Mouse (Mus musculus) thymus, postnatal 25 days (tissue): ENCODE measurements around the gene Ola1.
A peak's percentile ranks its signal among the peaks of the same experiment; 100 is the strongest.

Source experiments
- DNase-seq: peaks from one replicate; pipeline ENCODE4 v3.0.0; 2022

The Ola1 gene

GRCm38 (mm10) chr2:73060259-73060585, 158.5 kb downstream of the Ola1 start:
- DNase-seq = no peak

DNA sequence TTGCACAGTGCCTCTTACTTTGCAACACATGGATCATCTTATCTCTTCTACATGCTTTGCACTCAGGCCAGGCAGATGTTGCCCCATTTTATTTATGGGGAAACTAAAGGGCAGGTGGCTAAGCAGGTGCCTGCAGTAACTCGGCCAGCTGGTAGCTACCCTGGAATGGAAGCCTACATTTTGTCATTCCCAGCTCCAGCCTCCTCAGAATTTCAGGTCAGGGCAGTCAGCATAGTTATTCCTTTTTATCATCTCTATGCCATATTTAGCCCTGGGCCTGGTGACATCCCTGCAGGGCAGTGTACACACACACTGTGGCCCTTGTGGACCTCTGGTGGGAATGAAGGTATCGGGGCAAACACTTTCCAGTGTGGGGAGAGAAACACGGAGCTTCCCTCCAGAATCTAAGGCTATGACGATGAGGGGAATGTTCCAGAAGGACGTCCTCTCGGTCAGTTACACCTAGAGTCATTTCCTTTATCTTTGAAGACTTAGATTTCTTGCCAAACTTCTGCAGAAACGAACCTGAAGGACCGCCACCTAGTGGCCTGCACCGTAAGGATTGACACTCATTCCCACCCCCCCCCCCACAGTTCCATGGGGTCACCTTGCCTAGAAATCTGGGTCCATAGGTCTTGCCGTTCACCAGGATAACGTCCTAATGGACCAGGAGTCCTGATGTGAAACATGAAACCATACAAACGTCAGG, 159.0 kb downstream of the Ola1 start:
- peak; percentile 66 for DNase-seq

DNA sequence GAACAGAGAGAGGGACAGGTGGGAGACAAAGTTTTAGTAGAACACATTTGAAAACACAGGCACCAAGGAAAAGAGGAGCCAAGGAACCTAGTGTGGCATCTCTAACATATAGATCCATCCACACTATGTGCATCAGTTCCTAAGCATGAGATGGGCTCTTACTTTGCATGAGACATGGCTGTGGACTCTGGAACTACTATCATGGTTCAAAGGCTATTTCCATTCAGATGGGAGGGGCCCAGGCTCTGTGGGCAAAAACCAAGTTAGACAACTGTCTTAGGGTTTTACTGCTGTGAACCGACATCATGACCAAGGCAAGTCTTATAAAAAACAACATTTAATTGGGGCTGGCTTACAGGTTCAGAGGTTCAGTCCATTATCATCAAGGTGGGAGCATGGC, 160.4 kb downstream of the Ola1 start:
- DNase-seq = no peak

GRCm38 (mm10) chr2:73057589-73057988, 161.1 kb downstream of the Ola1 start:
- DNase-seq = no peak

- DNase-seq = peak; percentile 14
These were observed 162.4 kb downstream of the Ola1 start for GRCm38 (mm10) chr2:73056090-73056956.

GRCm38 (mm10) chr2:73053791-73054490, 164.8 kb downstream of the Ola1 start:
- peak; percentile 33 for DNase-seq

- DNase-seq = no peak
These were observed 168.3 kb downstream of the Ola1 start for GRCm38 (mm10) chr2:73050401-73050800.

DNA sequence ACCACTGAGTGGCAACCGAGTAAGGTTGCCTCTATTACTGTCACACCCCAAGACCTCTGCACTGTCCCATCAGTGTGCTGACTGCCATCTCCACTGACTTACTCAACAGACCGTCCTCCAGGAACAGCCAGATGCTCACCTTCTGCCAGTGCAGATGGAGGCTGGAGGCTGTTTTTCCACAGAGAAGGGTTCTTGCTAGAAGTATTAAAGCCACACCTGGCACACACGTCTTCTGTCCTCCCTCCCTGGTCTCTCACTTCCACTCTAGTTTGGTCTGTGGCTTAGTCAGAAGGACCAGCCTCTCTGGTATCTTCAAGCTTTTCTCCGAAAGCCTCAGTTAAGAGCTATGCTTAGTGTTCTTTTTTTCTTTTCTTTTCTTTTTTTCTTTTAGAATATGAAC, 168.7 kb downstream of the Ola1 start:
- DNase-seq = no peak

DNA sequence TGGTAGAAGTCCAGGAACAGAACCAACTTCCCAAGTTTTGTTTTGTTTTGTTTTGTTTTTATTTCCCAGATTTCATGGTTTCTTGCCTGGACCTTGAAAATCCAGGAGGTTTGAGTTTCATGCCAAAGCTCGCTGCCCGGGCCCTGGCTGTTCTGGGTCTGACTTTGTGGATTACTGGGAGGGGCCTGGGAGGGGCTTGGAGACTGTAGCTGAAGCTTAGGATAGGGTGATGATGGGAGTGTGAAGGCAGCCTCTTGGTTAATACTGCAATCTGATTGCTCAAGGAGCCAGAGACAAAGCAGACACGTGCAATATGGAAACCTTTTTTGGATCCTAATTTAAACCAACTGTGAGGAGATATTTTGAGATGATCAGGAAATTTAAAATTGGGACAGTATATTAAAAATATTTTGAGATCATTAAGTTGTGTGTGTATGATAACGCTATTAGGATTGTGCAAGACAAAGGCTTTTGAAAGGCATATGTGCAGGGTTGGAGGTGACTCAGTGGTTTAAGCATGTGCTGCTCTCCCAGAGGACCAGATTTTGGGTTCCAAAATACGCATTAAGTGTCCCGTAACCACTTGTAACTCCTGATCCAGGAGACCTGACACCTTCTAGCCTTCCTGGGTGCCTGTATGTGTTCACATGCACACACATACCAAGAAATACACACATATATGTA, 169.6 kb downstream of the Ola1 start:
- DNase-seq = no peak

- no peak for DNase-seq
These were observed 171.5 kb downstream of the Ola1 start for GRCm38 (mm10) chr2:73047061-73047741.

DNA sequence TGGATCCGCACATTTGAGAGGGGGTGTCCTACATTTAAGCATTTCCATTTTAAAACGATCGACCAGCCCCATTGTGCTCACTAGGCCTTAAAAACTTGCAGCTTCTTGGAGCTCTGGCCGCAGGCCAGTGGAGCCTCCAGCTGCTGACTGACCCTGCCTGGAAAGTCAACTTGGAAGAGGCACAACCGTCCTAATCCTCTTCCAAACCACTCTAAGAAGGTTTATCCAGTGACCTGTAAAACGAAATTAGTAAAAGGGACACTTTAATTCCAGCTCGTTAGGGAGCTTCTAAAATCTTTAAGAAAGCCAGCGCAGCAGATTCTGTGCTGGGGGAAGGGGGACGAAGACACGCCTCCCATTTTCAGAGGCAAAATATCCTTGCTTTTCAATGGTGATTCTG, 172.1 kb downstream of the Ola1 start:
- no peak for DNase-seq

DNA sequence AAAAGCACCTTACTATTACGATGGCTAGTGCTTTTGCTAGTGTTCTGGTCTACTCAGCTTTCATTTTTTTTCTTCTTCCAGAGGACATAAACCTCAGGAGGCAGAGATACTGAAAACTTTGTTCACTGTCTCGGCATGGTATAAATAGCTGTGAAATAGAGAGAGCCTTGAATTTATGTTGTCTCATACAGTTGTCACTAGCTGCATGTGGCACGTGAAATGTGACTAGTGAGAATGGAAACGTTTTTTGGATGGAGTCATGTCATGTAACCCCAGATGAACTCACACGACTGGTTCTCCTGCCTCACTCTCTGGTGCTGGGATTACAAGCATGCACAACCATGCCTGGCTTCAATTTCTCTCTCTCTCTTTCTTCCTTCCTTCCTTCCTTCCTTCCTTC, 173.2 kb downstream of the Ola1 start:
- no peak for DNase-seq
